Mouse (Mus musculus) kidney, postnatal 36 days (tissue): ENCODE results near the gene Ldha.
A peak's percentile ranks its signal among the peaks of the same experiment; 100 is the strongest.
"Not testable (repeated sequence)": the region's sequence is repeated elsewhere in the genome, so short reads cannot be mapped to it uniquely, and the experiment has no call there.

Source experiments
- DNase-seq, 2 experiments: peaks; one replicate each; pipeline ENCODE4 v3.0.0; 2021 to 2022; ENCODE audit warnings: mixed read lengths in 2 of 2

Gene Ldha

GRCm38 (mm10) chr7:46840787-46841525, at the start of gene Ldha:
Gene Ldha (plus strand): TSS chr7:46841475.
- DNase-seq: no peak

- peak; percentile 27 to 63 for DNase-seq
Measured at GRCm38 (mm10) chr7:46793871-46794270, 47.4 kb upstream of the Ldha start.

- DNase-seq: peak; percentile 99 to 100
Measured at GRCm38 (mm10) chr7:46795287-46796205, 45.7 kb upstream of the Ldha start, which contains the start of the genes Hps5 and Gtf2h1. Gene Hps5 (minus strand): TSS chr7:46796064. Gene Gtf2h1 (plus strand): TSS chr7:46796103.

- DNase-seq: peak in 1 of 2 experiments; percentile 7
Measured at GRCm38 (mm10) chr7:46796206-46796679, 45.0 kb upstream of the Ldha start.

- DNase-seq: no peak
Measured at GRCm38 (mm10) chr7:46796779-46797178, 44.5 kb upstream of the Ldha start.

- no peak for DNase-seq
Measured at GRCm38 (mm10) chr7:46810325-46810724, 30.9 kb upstream of the Ldha start.

- DNase-seq: no peak
Measured at GRCm38 (mm10) chr7:46814012-46814411, 27.3 kb upstream of the Ldha start.

- DNase-seq: peak; percentile 70 to 77
Measured at GRCm38 (mm10) chr7:46820876-46821632, 20.2 kb upstream of the Ldha start.

GRCm38 (mm10) chr7:46827046-46827802, 14.1 kb upstream of the Ldha start:
- peak; percentile 59 to 86 for DNase-seq

- DNase-seq: no peak
Measured at GRCm38 (mm10) chr7:46827803-46828184, 13.5 kb upstream of the Ldha start.

- peak; percentile 64 to 65 for DNase-seq
Measured at GRCm38 (mm10) chr7:46829911-46830310, 11.4 kb upstream of the Ldha start.

GRCm38 (mm10) chr7:46830799-46831590, 10.3 kb upstream of the Ldha start:
- DNase-seq: peak; percentile 35 to 51

- DNase-seq: no peak
Measured at GRCm38 (mm10) chr7:46831693-46832092, 9.6 kb upstream of the Ldha start.

GRCm38 (mm10) chr7:46832112-46832810, 9.0 kb upstream of the Ldha start:
- DNase-seq: not testable (repeated sequence)

GRCm38 (mm10) chr7:46833266-46833665, 8.0 kb upstream of the Ldha start:
- DNase-seq: peak; percentile 88 to 93

- no peak for DNase-seq
Measured at GRCm38 (mm10) chr7:46833670-46834255, 7.5 kb upstream of the Ldha start.

- DNase-seq: peak; percentile 37 to 44
Measured at GRCm38 (mm10) chr7:46834994-46835610, 6.2 kb upstream of the Ldha start.

GRCm38 (mm10) chr7:46836357-46836756, 4.9 kb upstream of the Ldha start:
- no peak for DNase-seq

- no peak for DNase-seq
Measured at GRCm38 (mm10) chr7:46837073-46837472, 4.2 kb upstream of the Ldha start.
